Mouse (Mus musculus): ENCODE data around the gene Cyp27a1.

- no peak for TF ChIP-seq CTCF (IDR thresholded peaks at IDR 0.05; ENCODE audit: low read depth)
- no peak for TF ChIP-seq EP300 (IDR thresholded peaks at IDR 0.05; ENCODE audit: low read depth)
Observed at GRCm38 (mm10) chr1:74754175-74754785, 40.9 kb downstream of the Cyp27a1 start.
